Mouse (Mus musculus) liver, postnatal 0 days (tissue): ENCODE results near the gene Ift172.

Experiments used
- CTCF ChIP-seq: sonication (generic); IDR thresholded peaks from 2 replicates; pipeline ENCODE4 v1.5.1; 2016; ENCODE audit warnings: antibody characterized with exemption, low read depth
- EP300 ChIP-seq: IDR thresholded peaks from 2 replicates; pipeline ENCODE4 v1.6.1; 2016; ENCODE audit warnings: antibody characterized with exemption, low read depth, mild to moderate bottlenecking

- peak; percentile 39; the same call in 1 of the 2 replicates for TF ChIP-seq CTCF
- no peak for TF ChIP-seq EP300
These were observed 35.9 kb upstream of the Ift172 start for GRCm38 (mm10) chr5:31326850-31327249.
